Mouse (Mus musculus) stomach, postnatal 0 days (tissue): ENCODE results near the gene Ttc19. TPM values are rescaled to one million over a fixed set of nuclear protein-coding genes. Genes with fewer than 3 reads are reported as not detected.

Experiments
- ATAC-seq: fragments of 200-750 bp; cut with Nextera tagmentation; 2 replicates; pipeline ENCODE4 v1.8.0; 2017; ENCODE audit not compliant: low FRiP score, low TSS enrichment
- DNase-seq: peaks from one replicate; pipeline ENCODE4 v3.0.0-alpha.2; 2016; ENCODE audit warnings: low spot score
- H3K27ac ChIP-seq: fragments of 300-500 bp; sonication (generic); replicated peaks from 2 replicates; pipeline ENCODE4 v1.5.1; 2014; ENCODE audit warnings: mild to moderate bottlenecking, control low read depth
- H3K27me3 ChIP-seq: fragments of 300-500 bp; sonication (generic); 2 replicates; pipeline ENCODE4 v1.6.1; 2014; ENCODE audit warnings: low read length; ENCODE audit not compliant: control insufficient read depth, insufficient read depth
- H3K36me3 ChIP-seq: fragments of 300-500 bp; sonication (generic); 2 replicates; pipeline ENCODE4 v1.6.1; 2014; ENCODE audit warnings: low read length, mixed read lengths; ENCODE audit not compliant: control insufficient read depth, insufficient read depth
- H3K4me1 ChIP-seq: fragments of 300-500 bp; sonication (generic); replicated peaks from 2 replicates; pipeline ENCODE4 v1.6.1; 2014; ENCODE audit warnings: antibody characterized with exemption; ENCODE audit not compliant: control insufficient read depth, insufficient read depth
- H3K4me2 ChIP-seq: fragments of 300-500 bp; sonication (generic); replicated peaks from 2 replicates; pipeline ENCODE4 v1.6.1; 2014; ENCODE audit warnings: low read depth, mild to moderate bottlenecking, control low read depth, moderate library complexity
- H3K4me3 ChIP-seq: fragments of 300-500 bp; sonication (generic); 2 replicates; pipeline ENCODE4 v1.5.1; 2014; ENCODE audit warnings: low read depth, low read length, control low read depth
- H3K9ac ChIP-seq: fragments of 300-500 bp; sonication (generic); 2 replicates; pipeline ENCODE4 v1.6.1; 2014; ENCODE audit warnings: mild to moderate bottlenecking, low read length, control low read depth, mixed read lengths
- H3K9me3 ChIP-seq: fragments of 300-500 bp; sonication (generic); 2 replicates; pipeline ENCODE4 v1.6.1; 2016; ENCODE audit warnings: low read length; ENCODE audit not compliant: control insufficient read depth
- CTCF ChIP-seq: IDR thresholded peaks from 2 replicates; pipeline ENCODE4 v1.5.1; 2016; ENCODE audit warnings: antibody characterized with exemption, low read depth, mild to moderate bottlenecking, moderate library complexity
- EP300 ChIP-seq: optimal IDR thresholded peaks from 2 replicates; pipeline ENCODE3; 2016; ENCODE audit warnings: antibody characterized with exemption
- WGBS: fragments of 180-500 bp; shearing (Covaris S2); extraction: QIAGEN DNeasy Blood & Tissue Kit; methylation state at CpG from one replicate; pipeline ENCODE4 v1.1.7; 2014; 5-methylcytosine and 5-hydroxymethylcytosine counted together
- polyA plus RNA-seq: library from polyadenylated mRNA; unstranded; fragments of >200 nt; fragmentation: Nextera tagmentation; extraction: Ambion mirVana; gene quantifications from 2 replicates; pipeline ENCODE4 v1.2.1, GENCODE M21; 2015

Ttc19 gene
- polyA plus RNA-seq, 1 experiment from 2014 or later: 12.7 TPM

- TF ChIP-seq CTCF: no peak
- TF ChIP-seq EP300: no peak
- H3K27ac ChIP-seq: 0 out of 2 replicates have a peak within 1 kb of the TSS, but pooled peaks have one; percentile 14
- H3K4me2 ChIP-seq: peak within 1 kb of the TSS; percentile 98
- peak within 1 kb of the TSS; percentile 60 for H3K4me3 ChIP-seq
- no peaks in the 10 kb centered on the region for H3K9me3 ChIP-seq
- ATAC-seq: peak; percentile 68
- H3K36me3 ChIP-seq: no peaks in the 10 kb centered on the region
- under 1% methylated on average over 58 of the region's 69 CpGs for WGBS
- DNase-seq: peak; percentile 63
- H3K27me3 ChIP-seq: no peaks in the 10 kb centered on the region
- H3K4me1 ChIP-seq: no peaks in the 10 kb centered on the region
- peak within 1 kb of the TSS; percentile 57 for H3K9ac ChIP-seq
These were observed 32.6 kb upstream of the Ttc19 start, which contains the start of gene Adora2b for GRCm38 (mm10) chr11:62248401-62249244. Gene Adora2b, plus strand, starts transcription at chr11:62248984.

GRCm38 (mm10) chr11:62249266-62250037, 31.8 kb upstream of the Ttc19 start:
- peak overlapping the region; percentile 57 for H3K9ac ChIP-seq
- H3K9me3 ChIP-seq: no peaks in the 10 kb centered on the region
- H3K4me2 ChIP-seq: peak overlapping the region; percentile 98
- ATAC-seq (no peak), DNase-seq (peak; percentile 27)
- no peaks in the 10 kb centered on the region for H3K27me3 ChIP-seq
- peak overlapping the region; percentile 60 for H3K4me3 ChIP-seq
- H3K27ac ChIP-seq: 0 out of 2 replicates have a peak overlapping the region, but pooled peaks have one; percentile 14
- 6% methylated on average over 35 of the region's 35 CpGs for WGBS
- no peaks in the 10 kb centered on the region for H3K4me1 ChIP-seq
- no peaks in the 10 kb centered on the region for H3K36me3 ChIP-seq
- TF ChIP-seq EP300 (no peak), CTCF (peak; percentile 50)

GRCm38 (mm10) chr11:62251047-62251446, 30.2 kb upstream of the Ttc19 start:
- 39% methylated on average over 11 of the region's 11 CpGs for WGBS
- H3K27me3 ChIP-seq: no peaks in the 10 kb centered on the region
- H3K4me1 ChIP-seq: no peaks in the 10 kb centered on the region
- H3K27ac ChIP-seq: no peak overlapping the region
- ATAC-seq (peak; percentile 43; the same call in 1 of the 2 replicates), DNase-seq (peak; percentile 30)
- no peaks in the 10 kb centered on the region for H3K36me3 ChIP-seq
- H3K4me3 ChIP-seq: no peak overlapping the region
- H3K9ac ChIP-seq: no peak overlapping the region
- H3K9me3 ChIP-seq: no peaks in the 10 kb centered on the region
- TF ChIP-seq CTCF (no peak), EP300 (no peak)
- peak overlapping the region; percentile 15 for H3K4me2 ChIP-seq

- H3K9ac ChIP-seq: no peak overlapping the region
- no peaks in the 10 kb centered on the region for H3K36me3 ChIP-seq
- no peaks in the 10 kb centered on the region for H3K27me3 ChIP-seq
- no peak overlapping the region for H3K4me3 ChIP-seq
- no peaks in the 10 kb centered on the region for H3K4me1 ChIP-seq
- DNase-seq: peak; percentile 41
- no peak for TF ChIP-seq CTCF
- no peak for TF ChIP-seq EP300
- 58% methylated on average over 5 of the region's 5 CpGs for WGBS
- H3K9me3 ChIP-seq: no peaks in the 10 kb centered on the region
- no peak overlapping the region for H3K4me2 ChIP-seq
- H3K27ac ChIP-seq: no peak overlapping the region
- ATAC-seq: no peak
These were observed 27.9 kb upstream of the Ttc19 start for GRCm38 (mm10) chr11:62253380-62253779.

- Histone ChIP-seq H3K4me2 (no peak overlapping the region), H3K27ac (no peak overlapping the region), H3K9me3 (no peaks in the 10 kb centered on the region), H3K4me1 (no peaks in the 10 kb centered on the region), H3K27me3 (no peaks in the 10 kb centered on the region), H3K9ac (no peak overlapping the region), H3K36me3 (no peaks in the 10 kb centered on the region), H3K4me3 (no peak overlapping the region)
- ATAC-seq (no peak), DNase-seq (no peak)
- TF ChIP-seq CTCF: no peak
- no peak for TF ChIP-seq EP300
- 53% methylated on average over 5 of the region's 5 CpGs for WGBS
These were observed 22.1 kb upstream of the Ttc19 start for GRCm38 (mm10) chr11:62259214-62259613.
